Mouse (Mus musculus) C2C12 (cell line): ENCODE measurements around the gene Cldn7.

Source experiments
- CTCF ChIP-seq: IDR thresholded peaks from one replicate; pipeline ENCODE4 v1.5.1; 2011; ENCODE audit not compliant: control insufficient read depth, insufficient read depth, insufficient read length
- FOSL1 ChIP-seq: IDR thresholded peaks from one replicate; pipeline ENCODE4 v1.8.0; 2011; ENCODE audit warnings: mild to moderate bottlenecking, low read length; ENCODE audit not compliant: poor library complexity, insufficient read depth, severe bottlenecking
- USF1 ChIP-seq: IDR thresholded peaks from one replicate; pipeline ENCODE4 v1.6.1; 2011; ENCODE audit warnings: low read depth, mild to moderate bottlenecking, control low read depth, moderate library complexity

DNA sequence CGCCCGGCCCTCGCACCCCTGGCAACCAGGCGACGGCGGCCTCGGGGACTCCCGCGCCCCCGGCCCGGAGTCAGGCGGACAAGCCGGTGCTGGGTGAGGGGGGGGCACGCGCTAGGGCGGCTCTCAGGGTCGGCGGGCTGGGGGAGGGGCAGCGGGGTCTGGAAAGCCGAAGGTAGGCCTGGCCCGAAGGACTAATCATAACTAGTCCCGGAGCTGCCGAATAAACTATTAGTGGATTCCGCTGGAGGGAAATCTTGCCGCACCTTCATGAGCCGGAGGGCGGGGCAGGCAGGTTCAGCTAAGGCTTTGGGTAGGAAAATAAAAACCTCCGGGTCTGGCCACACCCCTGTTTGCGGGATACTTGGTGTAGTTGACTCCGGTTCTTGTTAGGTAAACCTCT, 28.4 kb upstream of the Cldn7 start:
- TF ChIP-seq CTCF (no peak), USF1 (no peak), FOSL1 (no peak)
